ENCODE assay signal across 15 mouse cellular contexts in the genomic region with DNA sequence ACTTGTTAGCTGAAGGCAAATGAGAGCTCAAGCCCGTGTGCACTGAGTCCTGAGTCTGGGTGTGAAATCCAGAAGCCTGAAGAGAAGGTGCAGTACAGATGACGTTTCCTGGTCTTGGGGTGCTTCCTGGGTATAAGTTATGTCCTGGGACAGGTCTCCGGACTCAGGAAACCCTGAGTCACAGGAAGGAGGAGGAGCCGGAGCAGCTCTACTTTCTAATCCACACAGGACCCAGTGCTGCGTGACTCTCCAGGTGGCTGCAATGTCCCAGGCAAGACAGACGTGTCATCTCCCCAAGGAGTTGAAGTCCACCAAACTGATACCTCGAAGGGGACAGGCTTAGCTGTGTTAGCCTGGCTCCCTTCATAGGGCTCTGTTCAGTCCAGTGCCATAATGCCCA. TPM values are rescaled to one million over a fixed set of nuclear protein-coding genes. Genes with fewer than 3 reads are reported as not detected.
A peak's percentile ranks its signal among the peaks of the same experiment; 100 is the strongest.
DNase-seq lines count a peak whose midpoint lies in the region; ATAC-seq and TF ChIP-seq lines count a peak whose summit lies in the region.
"Had no signal": no experiment of that assay in that cellular context is flagged by ENCODE, and none has a peak within 500 bp of the region (broad histone marks: within the 10 kb centered on the region; RNA-seq: fewer than 3 reads in every experiment).

No protein-coding gene starts in this region.

- peak in 1 of 2 experiments; percentile 56 for DNase-seq in heart, adult 2 months
- peak; percentile 51 for DNase-seq in lung, postnatal 36 days
- DNase-seq in lung, postnatal 10 days, result no peak
- DNase-seq in kidney, adult 8-10 months, result peak; percentile 61 to 66
- no peak for DNase-seq in hindbrain, embryonic 11.5 days (ENCODE audit: low spot score)
- no peak for DNase-seq in right cerebral cortex, postnatal 14 days
- DNase-seq in forebrain, embryonic 11.5 days (ENCODE audit: low spot score), result no peak
- DNase-seq: cerebellum, postnatal 10 days; thymus, adult 18-20 months had no signal

- intact Hi-C loops in heart, adult 2 months (cut with DNase I), result no loop called here

- peak; percentile 63 for TF ChIP-seq POLR2A in heart, adult 2 months (IDR thresholded peaks at IDR 0.05; ENCODE audit: insufficient read depth, low read depth, low read length)

- no peak for TF ChIP-seq CTCF in heart, adult 2 months (IDR thresholded peaks at IDR 0.05)

- H3K4me1 ChIP-seq in heart, adult 2 months (ENCODE audit: control insufficient read depth, insufficient read depth, low read length), result peaks cover 13% of the 10 kb centered on the region
- H3K4me1 ChIP-seq in heart, embryonic 11.5 days (ENCODE audit: control insufficient read depth, insufficient read depth, low read length), result no peaks in the 10 kb centered on the region
- no peaks in the 10 kb centered on the region for H3K4me1 ChIP-seq in hindbrain, embryonic 11.5 days (replicated peaks; ENCODE audit: control insufficient read depth, insufficient read depth, low read length)
- H3K4me1 ChIP-seq in forebrain, embryonic 11.5 days (replicated peaks; ENCODE audit: control insufficient read depth, insufficient read depth, low read length), result no peaks in the 10 kb centered on the region
- H3K4me1 ChIP-seq: limb, embryonic 12.5 days; liver, embryonic 15.5 days had no signal

- no peaks in the 10 kb centered on the region for H3K9me3 ChIP-seq in heart, embryonic 11.5 days (replicated peaks; ENCODE audit: control insufficient read depth, low read length)
- H3K9me3 ChIP-seq in hindbrain, embryonic 11.5 days (ENCODE audit: control insufficient read depth, low read length), result no peaks in the 10 kb centered on the region
- H3K9me3 ChIP-seq in forebrain, embryonic 11.5 days (ENCODE audit: control insufficient read depth, low read length), result no peaks in the 10 kb centered on the region
- H3K9me3 ChIP-seq: limb, embryonic 12.5 days; liver, embryonic 15.5 days had no signal

- no peaks in the 10 kb centered on the region for H3K27me3 ChIP-seq in heart, adult 2 months (ENCODE audit: control insufficient read depth, insufficient read depth, low read length)
- H3K27me3 ChIP-seq in heart, embryonic 11.5 days (ENCODE audit: control insufficient read depth, insufficient read depth, low read length), result no peaks in the 10 kb centered on the region
- H3K27me3 ChIP-seq in hindbrain, embryonic 11.5 days (ENCODE audit: control insufficient read depth, insufficient read depth, low read length), result no peaks in the 10 kb centered on the region
- H3K27me3 ChIP-seq in forebrain, embryonic 11.5 days (ENCODE audit: control insufficient read depth, insufficient read depth, low read length), result no peaks in the 10 kb centered on the region
- H3K27me3 ChIP-seq: limb, embryonic 12.5 days; liver, embryonic 15.5 days had no signal

- peak overlapping the region; percentile 75 for H3K27ac ChIP-seq in heart, adult 2 months
- H3K27ac ChIP-seq in heart, embryonic 11.5 days (ENCODE audit: low read depth, low read length), result no peak overlapping the region
- no peak overlapping the region for H3K27ac ChIP-seq in hindbrain, embryonic 11.5 days (ENCODE audit: low read depth, low read length)
- no peak overlapping the region for H3K27ac ChIP-seq in forebrain, embryonic 11.5 days (ENCODE audit: low read depth, low read length)
- H3K27ac ChIP-seq: limb, embryonic 12.5 days; liver, embryonic 15.5 days had no signal

- no peak for ATAC-seq in heart, embryonic 11.5 days (replicated peaks; ENCODE audit: insufficient number of reproducible peaks, low FRiP score, low TSS enrichment)
- ATAC-seq in hindbrain, embryonic 11.5 days (ENCODE audit: low FRiP score), result no peak
- no peak for ATAC-seq in forebrain, embryonic 11.5 days (replicated peaks; ENCODE audit: low FRiP score)
- ATAC-seq: CD4-positive, CD25-positive, alpha-beta regulatory T cell, adult 4 months; intestine, embryonic 16.5 days had no signal

- H3K79me2 ChIP-seq in heart, adult 2 months (replicated peaks; ENCODE audit: control insufficient read depth, insufficient read depth, low read length), result no peaks in the 10 kb centered on the region

- 0 out of 2 replicates have a peak, but pooled peaks have one; percentile 59 for TF ChIP-seq EP300 in heart, adult 2 months (IDR thresholded peaks at IDR 0.05; ENCODE audit: insufficient read depth, low read depth, low read length)

- H3K36me3 ChIP-seq in heart, adult 2 months (ENCODE audit: control insufficient read depth, insufficient read depth, low read length), result peaks cover 3% of the 10 kb centered on the region
- H3K36me3 ChIP-seq in heart, embryonic 11.5 days (ENCODE audit: control insufficient read depth, insufficient read depth, low read length), result peaks cover 33% of the 10 kb centered on the region
- peaks cover 13% of the 10 kb centered on the region; the same call in 1 of the 2 replicates for H3K36me3 ChIP-seq in hindbrain, embryonic 11.5 days (ENCODE audit: control insufficient read depth, insufficient read depth, low read length)
- H3K36me3 ChIP-seq in forebrain, embryonic 11.5 days (ENCODE audit: control insufficient read depth, insufficient read depth, low read length), result peaks cover 7% of the 10 kb centered on the region

- H3K4me3 ChIP-seq in heart, adult 2 months, result no peak overlapping the region
- H3K4me3 ChIP-seq in heart, embryonic 11.5 days (ENCODE audit: low read depth, low read length), result no peak overlapping the region
- no peak overlapping the region for H3K4me3 ChIP-seq in hindbrain, embryonic 11.5 days (ENCODE audit: low read depth, low read length)
- no peak overlapping the region for H3K4me3 ChIP-seq in forebrain, embryonic 11.5 days (ENCODE audit: low read depth, low read length)
- H3K4me3 ChIP-seq: erythroblast, embryonic 14.5 days; limb, embryonic 12.5 days; liver, embryonic 15.5 days had no signal

- no peak overlapping the region for H3K4me2 ChIP-seq in heart, embryonic 11.5 days
- H3K4me2 ChIP-seq in hindbrain, embryonic 11.5 days (replicated peaks; ENCODE audit: low read depth, low read length), result no peak overlapping the region
- H3K4me2 ChIP-seq in forebrain, embryonic 11.5 days (ENCODE audit: low read depth, low read length, severe bottlenecking), result no peak overlapping the region
- H3K4me2 ChIP-seq: limb, embryonic 12.5 days; liver, embryonic 15.5 days had no signal

- 48% methylated on average over 7 of the region's 7 CpGs for whole genome bisulfite sequencing in heart, adult 2 months
- 80% methylated on average over 7 of the region's 7 CpGs for WGBS in heart, embryonic 11.5 days (ENCODE audit: insufficient replicate concordance)
- 91% methylated on average over 7 of the region's 7 CpGs for WGBS in hindbrain, embryonic 11.5 days
- 86% methylated on average over 7 of the region's 7 CpGs for WGBS in forebrain, embryonic 11.5 days

- H3K9ac ChIP-seq in heart, adult 2 months (ENCODE audit: low read depth, low read length), result 0 out of 2 replicates have a peak overlapping the region, but pooled peaks have one; percentile 8
- no peak overlapping the region for H3K9ac ChIP-seq in heart, embryonic 11.5 days (ENCODE audit: low read depth, low read length)
- no peak overlapping the region for H3K9ac ChIP-seq in hindbrain, embryonic 11.5 days (ENCODE audit: low read depth, low read length)
- H3K9ac ChIP-seq in forebrain, embryonic 11.5 days (ENCODE audit: low read length), result no peak overlapping the region
- H3K9ac ChIP-seq: limb, embryonic 12.5 days; liver, embryonic 15.5 days had no signal

RNA-seq across cellular contexts. Expression of gene Klf2, which starts 44.6 kb away (rescaled TPM):
- 10 to 100 TPM; 76.0 to 92.7 TPM for total RNA-seq in heart, adult 2 months (2021)
- 21.1 and 42.6 TPM in 2 replicates for polyA plus RNA-seq in heart, adult 2 months (2012; rRNA removed)
- 16.7 and 17.7 TPM in 2 replicates for polyA plus RNA-seq in heart, embryonic 11.5 days (2014; fragmentation: Nextera tagmentation; extraction: Ambion mirVana)
- 4.4 and 4.8 TPM in 2 replicates for polyA plus RNA-seq in hindbrain, embryonic 11.5 days (2014; fragmentation: Nextera tagmentation; extraction: Ambion mirVana)
- 4.7 and 5.4 TPM in 2 replicates for polyA plus RNA-seq in forebrain, embryonic 11.5 days (2014; fragmentation: Nextera tagmentation; extraction: Ambion mirVana)

RNA-seq across cellular contexts. Expression of gene Eps15l1, which starts 57.8 kb away (rescaled TPM):
- 10 to 100 TPM; 36.2 to 39.6 TPM for total RNA-seq in heart, adult 2 months (2021)
- 34.0 and 46.4 TPM in 2 replicates for polyA plus RNA-seq in heart, adult 2 months (2012; rRNA removed)
- polyA plus RNA-seq in heart, embryonic 11.5 days (2014; fragmentation: Nextera tagmentation; extraction: Ambion mirVana), result 49.7 and 49.9 TPM in 2 replicates
- polyA plus RNA-seq in hindbrain, embryonic 11.5 days (2014; fragmentation: Nextera tagmentation; extraction: Ambion mirVana), result 73.4 and 75.9 TPM in 2 replicates
- polyA plus RNA-seq in forebrain, embryonic 11.5 days (2014; fragmentation: Nextera tagmentation; extraction: Ambion mirVana), result 78.4 and 80.8 TPM in 2 replicates

RNA-seq across cellular contexts. Expression of gene Gm10282, which starts 58.4 kb away (rescaled TPM):
- 1 to 10 TPM; 6.7 to 8.5 TPM for total RNA-seq in heart, adult 2 months (2021)
- 1.1 and 2.9 TPM in 2 replicates for polyA plus RNA-seq in heart, adult 2 months (2012; rRNA removed)
- 22.5 and 25.2 TPM in 2 replicates for polyA plus RNA-seq in heart, embryonic 11.5 days (2014; fragmentation: Nextera tagmentation; extraction: Ambion mirVana)
- 32.2 and 35.1 TPM in 2 replicates for polyA plus RNA-seq in hindbrain, embryonic 11.5 days (2014; fragmentation: Nextera tagmentation; extraction: Ambion mirVana)
- polyA plus RNA-seq in forebrain, embryonic 11.5 days (2014; fragmentation: Nextera tagmentation; extraction: Ambion mirVana), result 45.4 and 48.2 TPM in 2 replicates

Comparison
In these comparisons a context has a peak if more than half of its experiments do, and no peak if none do; other contexts are left out.
1. DNase-seq: peak in lung, postnatal 36 days (single experiment) and kidney, adult 8-10 months (2 of 2); none in lung, postnatal 10 days (single experiment), hindbrain, embryonic 11.5 days (single experiment), right cerebral cortex, postnatal 14 days (single experiment) and forebrain, embryonic 11.5 days (single experiment).